Mouse (Mus musculus): ENCODE results near the gene Sntg2.

Sntg2 gene

DNA sequence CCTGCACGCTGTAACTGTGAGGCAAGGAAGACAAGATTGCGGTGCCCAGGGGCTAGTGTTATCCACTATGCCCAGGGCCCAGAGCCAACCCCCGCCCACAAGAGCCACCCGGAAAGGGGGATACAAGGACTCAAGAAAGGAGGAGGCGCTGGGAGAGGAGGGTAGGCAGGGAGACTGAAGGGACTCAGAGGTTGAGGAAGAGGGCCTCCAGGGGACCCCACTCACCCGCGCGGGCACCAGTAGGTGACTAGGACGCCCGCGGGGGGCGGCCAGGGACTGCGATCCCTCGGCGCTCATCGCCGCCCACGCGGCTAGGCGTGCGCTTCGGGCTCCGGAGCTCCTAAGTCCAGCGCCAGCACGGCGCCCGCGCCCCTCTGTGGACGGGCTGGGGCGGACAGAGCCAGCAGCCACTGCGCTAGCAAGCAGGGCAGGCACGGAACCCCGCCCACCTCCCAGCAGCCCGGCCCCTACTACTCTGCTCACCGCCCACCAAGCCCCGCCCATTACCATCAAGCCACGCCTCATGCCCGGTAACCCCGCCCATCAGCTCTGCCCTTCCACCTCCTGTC lies at the start of gene Sntg2:
Gene Sntg2, minus strand, starts transcription at position 443 of the 569 bp plus-strand sequence.
- no peak for DNase-seq (ENCODE audit: low read depth, low spot score)

DNA sequence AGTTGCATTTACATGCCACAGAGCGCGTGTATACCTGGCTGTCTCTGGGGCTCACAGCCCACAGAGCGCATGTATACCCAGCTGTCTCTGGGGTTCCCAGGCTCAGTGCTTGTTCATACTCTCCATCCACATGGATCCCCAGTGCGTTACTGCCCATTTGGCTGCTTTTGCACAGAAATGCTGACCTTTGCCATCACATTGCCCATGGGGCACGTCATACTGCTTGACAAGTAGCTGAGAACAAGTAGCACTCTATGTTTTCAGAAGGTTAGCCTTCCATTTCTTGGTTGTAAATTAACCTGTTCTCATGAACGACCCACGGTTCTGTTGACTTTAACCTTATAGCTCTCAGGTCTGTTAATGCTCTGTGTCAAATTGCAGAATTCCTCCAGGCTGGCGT lies 43.4 kb upstream of the Sntg2 start:
- DNase-seq (ENCODE audit: low read depth, low spot score): no peak

DNA sequence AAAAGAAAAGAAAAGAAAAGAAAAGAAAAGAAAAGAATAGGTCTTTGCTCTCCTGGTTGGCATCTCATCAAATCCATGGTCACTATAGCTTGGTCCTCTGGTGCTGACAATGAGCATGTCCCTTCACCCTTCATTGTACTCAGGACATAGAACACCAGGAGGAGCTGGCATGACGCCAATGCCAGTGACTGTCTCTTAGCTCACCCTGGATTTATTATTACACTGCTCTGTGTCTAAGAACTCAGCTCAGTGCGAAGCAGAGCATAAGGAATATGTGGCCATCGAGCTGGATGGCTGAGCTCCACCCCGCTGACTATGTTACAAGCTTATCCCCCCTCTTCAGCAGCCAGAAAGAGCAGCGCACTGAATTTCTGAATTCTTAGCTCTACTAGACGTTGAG lies 42.8 kb upstream of the Sntg2 start:
- no peak for DNase-seq (ENCODE audit: low read depth, low spot score)

DNA sequence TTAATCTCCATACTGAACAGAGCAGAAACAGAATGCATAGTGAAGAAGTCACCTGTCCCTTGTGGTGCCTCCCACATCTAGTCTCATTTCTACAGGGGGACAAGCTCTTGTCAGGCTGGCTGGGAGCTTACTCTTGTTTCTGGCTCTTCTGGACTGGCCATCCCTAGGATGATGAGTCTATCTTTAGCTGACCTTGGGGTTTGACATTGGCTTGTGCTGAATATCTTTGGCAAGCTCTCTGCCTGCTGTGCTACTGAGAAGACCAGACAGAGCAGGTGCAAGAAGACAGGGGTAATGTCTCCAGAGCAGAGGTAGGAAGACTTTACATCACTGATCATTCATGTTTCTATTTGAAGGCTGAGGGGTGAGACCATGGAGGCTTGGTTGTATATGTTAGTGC lies 29.5 kb upstream of the Sntg2 start:
- no peak for DNase-seq (ENCODE audit: low read depth, low spot score)

DNA sequence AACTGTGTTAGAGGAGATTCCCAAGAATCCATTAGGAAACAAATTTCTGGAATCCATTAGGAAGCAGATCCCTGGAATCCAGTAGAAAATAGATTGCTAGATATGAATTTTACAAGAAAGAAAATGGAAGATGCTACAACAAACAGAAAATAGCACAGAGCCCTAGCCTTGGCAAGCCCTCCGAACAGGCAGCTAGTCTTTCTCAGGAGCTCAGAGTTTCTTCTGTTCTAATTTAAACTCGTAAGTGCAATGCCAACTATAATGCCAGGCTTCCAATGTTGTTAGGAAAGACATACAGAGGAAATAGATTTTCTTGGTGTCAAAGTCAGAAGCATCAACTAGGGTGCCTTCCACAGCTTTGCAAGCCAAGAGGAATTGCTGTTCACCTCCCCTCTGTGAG lies 27.4 kb upstream of the Sntg2 start:
- peak; percentile 16 for DNase-seq (ENCODE audit: low read depth, low spot score)

DNA sequence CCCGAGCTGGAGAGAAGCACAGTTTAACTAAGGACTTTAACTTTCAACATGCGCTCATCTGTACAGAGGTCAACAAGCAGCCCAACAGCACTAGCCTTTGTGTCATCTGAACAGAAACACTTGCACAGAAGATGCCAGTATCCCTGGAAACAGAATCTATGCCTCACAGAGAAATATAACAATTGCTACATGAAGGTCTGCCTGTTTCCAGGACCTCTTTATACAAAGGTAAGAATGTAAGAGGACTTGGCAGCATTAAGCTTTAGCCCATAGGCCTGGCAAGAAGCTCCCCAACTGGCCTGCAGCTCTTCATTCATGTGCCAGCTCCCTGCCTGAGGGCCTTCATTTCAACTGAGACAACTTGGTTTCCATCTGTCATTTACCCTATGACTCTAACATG lies 26.9 kb upstream of the Sntg2 start:
- peak; percentile 8 for DNase-seq (ENCODE audit: low read depth, low spot score)

DNA sequence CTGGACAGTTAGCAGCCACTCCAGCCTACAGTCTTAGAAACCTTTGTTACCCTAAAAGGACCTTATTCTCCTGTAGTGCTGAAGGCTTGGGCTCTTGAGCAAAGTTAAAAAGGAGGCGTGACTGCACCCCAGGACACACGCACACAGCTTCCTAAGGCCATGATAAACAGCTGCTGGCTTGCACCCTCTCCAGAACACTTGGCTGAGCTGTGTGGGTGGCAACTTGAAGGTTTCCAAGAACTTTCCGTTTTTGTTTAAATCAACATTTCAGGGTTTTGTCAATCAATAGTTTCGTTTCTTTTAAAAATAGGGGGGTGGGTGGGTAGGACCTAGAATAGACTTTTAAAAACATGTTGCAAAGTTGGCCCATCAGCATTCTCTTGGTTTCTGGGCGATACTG lies 882 bp downstream of the Sntg2 start:
- DNase-seq (ENCODE audit: low read depth, low spot score): no peak

DNA sequence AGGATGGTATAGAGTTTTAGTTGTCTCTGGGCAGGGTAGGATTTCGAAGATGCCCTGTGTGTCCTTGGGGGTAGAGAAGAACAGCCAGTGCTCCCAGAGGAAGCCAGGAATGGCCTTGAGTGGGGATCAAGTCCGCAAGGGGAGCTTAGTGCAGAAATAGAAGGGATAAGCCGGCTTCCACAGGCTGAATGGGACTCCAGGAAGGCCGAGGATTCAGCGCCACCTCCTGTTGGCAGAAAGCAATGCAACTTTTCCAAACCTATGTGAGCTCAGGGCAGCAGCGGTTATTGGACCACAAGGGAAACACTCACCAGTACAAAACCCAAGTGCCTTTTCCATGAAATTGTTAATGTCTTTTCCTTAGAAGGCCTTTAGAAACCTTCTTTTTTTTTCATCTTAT lies 3.4 kb downstream of the Sntg2 start:
- peak; percentile 65 for DNase-seq (ENCODE audit: low read depth, low spot score)

DNA sequence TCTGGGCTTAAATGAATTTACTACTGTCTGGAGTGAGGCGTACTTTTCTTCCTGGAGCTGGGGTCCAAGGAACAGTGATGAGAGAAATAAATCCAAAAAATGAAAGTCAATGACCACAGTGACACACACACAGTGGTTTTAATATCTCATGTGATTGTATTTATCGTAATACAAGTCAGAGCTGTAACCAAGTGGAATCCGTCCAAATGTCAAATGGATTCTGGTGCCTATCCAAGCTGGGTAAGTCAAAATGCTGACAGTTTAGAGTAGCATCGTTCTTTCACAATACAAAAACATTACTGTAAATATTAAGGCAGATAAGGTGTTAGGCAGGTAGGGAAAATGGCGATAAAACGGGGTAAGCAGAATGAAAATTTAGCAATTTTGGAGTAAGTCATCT lies 4.0 kb downstream of the Sntg2 start:
- no peak for DNase-seq (ENCODE audit: low read depth, low spot score)

DNA sequence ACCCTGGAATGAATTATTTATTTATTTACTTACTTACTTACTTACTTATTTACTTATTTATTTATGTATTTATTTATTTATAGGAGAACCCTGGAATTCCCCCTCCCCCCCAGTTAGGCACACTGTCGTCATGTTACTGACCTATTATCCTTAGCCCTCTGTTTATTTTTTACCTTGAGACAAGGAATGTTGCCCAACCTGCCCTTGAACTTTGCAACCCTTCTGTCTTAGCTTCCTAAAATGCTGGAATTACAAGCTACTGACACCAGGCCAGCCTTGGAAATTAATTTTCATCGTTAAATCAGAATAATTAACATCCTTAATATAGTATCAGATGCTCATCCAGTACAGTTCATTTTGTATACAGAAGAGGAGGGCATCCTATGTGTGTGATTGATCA lies 10.9 kb downstream of the Sntg2 start:
- no peak for DNase-seq (ENCODE audit: low read depth, low spot score)

DNA sequence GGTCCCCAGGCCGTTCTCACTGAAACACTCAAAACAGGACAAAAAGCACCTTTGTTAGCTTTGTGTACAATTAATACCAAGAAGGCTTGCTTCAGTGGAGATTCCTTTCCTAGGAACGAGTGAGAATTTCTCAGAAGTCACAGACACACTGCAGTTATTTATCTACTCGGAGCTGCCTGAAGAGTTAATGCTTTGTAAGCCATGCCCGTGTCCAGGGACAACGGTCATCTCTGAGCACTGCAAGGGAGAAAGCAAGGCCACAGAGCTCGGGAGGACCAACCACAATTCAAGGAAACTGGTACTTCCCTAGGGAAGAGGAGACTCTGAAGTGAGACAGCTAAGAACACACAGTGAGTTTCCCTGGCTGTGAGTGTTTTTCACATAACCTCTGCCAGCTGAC lies 15.5 kb downstream of the Sntg2 start:
- DNase-seq (ENCODE audit: low read depth, low spot score): no peak

DNA sequence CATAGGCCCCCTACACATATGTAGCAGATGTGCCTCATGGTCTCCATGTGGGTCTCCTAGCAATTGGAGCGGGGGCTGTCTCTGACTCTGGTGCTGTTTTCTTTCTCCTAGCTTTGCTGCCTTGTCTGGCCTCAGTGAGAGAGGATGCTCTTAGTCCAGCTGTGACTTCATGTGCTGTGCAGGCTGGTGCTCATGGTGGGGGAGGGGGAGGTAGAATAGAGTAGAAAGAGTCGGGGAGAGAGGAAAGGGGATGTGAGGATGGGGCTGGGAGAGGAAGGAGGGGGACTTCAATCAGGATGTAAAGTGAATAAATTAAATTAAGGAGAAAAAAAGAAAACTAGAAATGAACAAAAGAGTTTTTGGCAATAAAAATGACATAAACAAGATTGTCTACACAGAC lies 20.8 kb downstream of the Sntg2 start:
- DNase-seq (ENCODE audit: low read depth, low spot score): no peak

DNA sequence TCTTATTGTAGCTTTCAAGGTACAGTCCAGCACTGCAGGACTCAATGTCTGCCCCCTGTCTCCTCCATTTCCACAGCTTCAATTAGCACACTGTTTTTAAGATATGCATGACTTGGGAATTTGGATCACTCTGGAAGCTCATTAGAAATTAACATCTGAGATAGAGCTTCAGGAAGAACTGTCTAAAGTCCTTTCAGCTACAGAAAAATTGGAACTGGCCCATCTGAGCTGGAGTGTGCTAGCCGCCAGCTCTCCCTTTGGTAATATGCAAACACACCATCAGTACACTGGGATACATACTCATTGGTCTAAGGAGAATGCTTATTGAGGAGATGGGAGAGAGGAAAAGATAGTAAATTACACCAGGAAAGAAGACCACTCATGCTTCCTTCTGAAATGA lies 25.1 kb downstream of the Sntg2 start:
- DNase-seq (ENCODE audit: low read depth, low spot score): no peak

DNA sequence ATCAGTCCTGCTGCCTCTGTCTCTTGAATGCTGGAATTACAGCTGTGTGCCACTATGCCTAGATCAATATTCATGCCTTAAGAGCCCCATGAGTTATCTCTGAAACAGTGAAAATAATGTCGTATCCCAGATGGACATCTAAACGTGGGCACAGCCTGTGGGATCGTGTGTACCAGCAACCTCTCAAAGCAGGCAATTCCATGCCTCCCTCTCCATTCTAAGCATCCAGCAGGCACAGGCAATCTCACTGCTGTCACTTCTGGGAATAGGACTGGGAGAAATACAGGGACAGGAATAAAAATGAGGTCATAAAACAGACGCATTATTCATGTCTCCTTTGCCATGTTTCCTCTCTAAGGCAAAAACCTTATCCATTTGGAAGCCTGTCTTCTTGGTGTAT lies 25.9 kb downstream of the Sntg2 start:
- no peak for DNase-seq (ENCODE audit: low read depth, low spot score)

DNA sequence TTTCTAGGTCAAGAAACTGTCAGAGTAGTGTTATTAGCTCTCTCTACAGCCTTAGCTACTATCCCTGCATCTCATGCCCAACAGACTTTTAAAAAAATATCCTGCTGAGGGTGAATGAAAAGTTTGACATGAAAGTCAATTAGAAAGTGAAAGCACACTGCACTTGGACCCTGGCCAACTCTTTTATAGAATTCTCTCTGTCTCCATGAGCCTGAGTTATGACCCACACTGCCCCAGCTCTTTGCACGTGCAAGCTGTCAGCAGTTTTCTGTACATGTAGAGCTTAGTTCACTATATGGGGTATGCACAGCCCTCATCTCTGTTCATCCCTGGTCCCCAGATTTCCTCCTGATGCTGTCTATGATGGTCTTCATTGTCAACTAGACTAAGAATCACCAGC lies 28.4 kb downstream of the Sntg2 start:
- DNase-seq (ENCODE audit: low read depth, low spot score): no peak

DNA sequence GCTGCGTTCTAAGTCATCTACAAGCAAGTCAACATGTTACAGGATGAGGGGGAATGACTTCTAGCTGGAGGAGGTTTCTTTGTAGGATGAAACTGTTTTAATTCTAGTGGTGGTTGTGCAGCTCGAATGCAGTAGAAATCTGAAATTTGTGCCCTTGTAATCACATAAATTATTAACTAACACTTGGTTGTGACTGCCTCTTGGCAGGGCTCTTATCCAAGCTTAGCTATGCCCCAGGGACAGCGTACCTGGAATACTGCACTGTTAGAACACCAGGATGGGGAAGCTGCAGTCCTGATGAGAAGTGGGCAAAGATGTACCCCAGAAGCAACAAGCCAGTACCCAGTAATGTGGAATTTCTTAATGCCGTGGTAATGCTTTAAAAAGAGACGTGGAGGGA lies 36.9 kb downstream of the Sntg2 start:
- DNase-seq (ENCODE audit: low read depth, low spot score): no peak

DNA sequence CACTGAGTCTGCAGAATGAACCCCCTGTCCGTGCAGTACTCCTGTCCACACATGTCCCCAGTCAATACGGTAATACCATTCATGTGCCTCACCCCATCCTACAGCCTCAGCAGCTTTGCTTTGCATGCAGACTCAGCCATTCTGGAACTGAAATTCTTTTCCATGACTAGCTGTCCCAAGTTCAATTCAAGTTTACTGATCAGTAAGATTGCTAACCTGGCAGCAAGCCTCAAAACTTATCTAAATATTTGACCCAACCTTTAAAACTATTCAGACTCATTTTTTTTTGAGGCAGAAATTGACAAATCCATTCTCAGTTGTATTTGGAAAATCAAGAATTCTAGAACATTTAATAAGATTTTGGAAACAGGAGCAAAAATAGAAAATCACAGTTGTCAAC lies 38.7 kb downstream of the Sntg2 start:
- no peak for DNase-seq (ENCODE audit: low read depth, low spot score)

DNA sequence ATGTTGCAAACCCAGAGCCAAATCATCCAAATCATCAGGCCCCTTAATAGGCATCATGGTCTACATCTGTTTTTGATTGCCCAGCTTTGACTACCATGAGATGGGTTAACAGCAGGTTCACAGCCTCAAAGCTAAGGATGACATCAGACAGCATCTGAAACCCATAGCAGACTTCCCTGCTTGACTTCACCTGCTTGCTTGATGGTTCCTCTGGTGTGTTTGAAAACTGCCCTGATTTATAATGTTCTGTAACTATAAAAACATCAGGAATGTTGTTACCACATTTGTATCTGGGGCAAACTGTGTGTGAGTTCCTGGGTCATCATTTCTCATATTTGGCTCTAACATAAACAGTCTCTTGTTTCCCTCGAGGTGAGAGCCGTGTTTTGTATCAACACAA lies 55.2 kb downstream of the Sntg2 start:
- DNase-seq (ENCODE audit: low read depth, low spot score): no peak

DNA sequence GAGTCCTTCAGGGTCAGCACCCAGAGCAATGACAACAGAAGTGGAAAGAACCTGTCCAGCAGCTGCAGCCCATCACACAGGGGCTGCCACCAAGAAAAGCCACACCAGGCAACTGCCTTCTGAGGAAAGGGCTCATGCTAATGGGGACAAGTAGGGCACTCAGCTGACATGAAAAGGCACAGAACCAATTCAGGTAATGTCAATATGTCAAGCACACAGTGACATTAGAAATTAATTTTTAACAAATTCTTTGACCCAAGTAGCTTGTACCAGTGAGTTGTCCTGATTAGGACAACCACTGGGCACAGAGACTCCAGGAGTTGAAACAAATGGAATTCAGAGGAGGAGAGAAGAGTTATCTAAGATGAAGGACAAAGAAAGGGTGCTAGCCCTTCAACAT lies 60.2 kb downstream of the Sntg2 start:
- no peak for DNase-seq (ENCODE audit: low read depth, low spot score)

DNA sequence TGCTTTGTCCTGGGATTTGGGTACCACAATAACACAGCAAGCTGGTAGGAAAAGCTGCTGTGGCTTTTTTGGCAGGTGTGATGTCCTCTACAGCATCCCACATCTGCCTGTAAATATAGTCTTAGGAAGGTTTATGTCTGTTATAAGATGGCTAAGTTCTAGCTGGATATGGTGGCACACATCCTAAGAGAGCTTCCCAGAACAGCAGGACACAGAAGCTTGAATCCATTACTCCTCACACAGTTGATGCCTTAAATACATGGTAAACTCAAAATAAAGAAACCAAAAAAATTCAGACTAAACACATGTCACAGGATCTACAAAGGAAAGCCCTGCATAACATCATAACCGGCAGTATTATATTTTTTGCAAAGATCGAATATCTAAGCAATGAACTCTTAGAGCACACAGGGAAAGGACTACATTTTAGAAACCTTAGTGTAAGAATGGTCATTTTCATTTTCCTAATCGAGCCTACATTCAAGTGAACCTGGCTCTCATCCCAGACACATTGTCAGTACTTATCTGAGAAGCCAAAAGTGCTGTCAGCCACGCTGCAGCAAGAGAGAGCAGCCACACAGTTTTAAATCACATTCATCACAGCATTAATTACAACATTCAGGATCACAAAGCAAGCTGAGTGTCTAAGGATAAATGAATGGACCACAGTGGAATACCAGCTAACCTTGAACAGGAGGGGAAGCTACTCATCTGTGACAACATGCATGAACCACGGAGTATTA lies 64.8 kb downstream of the Sntg2 start:
- DNase-seq (ENCODE audit: low read depth, low spot score): peak; percentile 39

DNA sequence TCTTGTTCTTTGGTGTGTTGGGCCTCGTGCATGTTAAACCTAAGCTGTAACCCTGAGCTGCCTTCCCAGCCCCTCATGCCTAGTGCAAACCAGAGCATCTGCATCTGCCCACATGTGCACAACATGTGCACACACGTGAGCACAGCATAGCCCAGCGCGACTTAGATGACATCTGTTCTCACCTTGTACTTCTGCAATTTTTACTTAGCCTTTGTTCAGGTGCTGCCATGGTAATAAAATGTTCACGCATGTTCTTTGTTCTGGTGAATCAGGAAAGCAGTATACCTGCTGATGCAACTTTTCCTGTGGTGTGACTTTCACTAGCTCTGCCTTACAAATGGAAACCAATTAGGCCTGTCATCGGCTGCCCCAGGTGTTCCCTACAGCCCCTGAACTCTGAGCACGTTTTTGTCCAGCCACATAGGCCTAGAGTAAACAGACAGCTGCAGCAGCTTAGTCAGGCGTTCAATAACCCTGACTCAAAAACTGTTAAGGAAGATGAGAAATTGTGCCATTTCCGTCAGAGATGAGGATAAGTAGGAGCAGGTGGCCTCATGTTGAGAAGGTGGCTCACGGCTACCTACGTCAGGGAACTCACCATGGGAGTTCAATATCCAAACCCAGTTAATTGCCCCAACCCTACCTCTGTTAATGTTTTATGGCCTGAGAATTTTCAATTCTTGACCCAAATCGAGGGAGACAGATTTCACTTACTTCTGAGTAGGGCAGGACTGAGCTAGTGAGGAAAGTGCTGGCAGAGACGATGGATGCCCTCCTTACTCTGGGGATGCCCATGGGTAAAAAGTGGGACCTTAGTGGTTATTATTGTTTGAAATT lies 80.2 kb downstream of the Sntg2 start:
- DNase-seq (ENCODE audit: low read depth, low spot score): no peak

DNA sequence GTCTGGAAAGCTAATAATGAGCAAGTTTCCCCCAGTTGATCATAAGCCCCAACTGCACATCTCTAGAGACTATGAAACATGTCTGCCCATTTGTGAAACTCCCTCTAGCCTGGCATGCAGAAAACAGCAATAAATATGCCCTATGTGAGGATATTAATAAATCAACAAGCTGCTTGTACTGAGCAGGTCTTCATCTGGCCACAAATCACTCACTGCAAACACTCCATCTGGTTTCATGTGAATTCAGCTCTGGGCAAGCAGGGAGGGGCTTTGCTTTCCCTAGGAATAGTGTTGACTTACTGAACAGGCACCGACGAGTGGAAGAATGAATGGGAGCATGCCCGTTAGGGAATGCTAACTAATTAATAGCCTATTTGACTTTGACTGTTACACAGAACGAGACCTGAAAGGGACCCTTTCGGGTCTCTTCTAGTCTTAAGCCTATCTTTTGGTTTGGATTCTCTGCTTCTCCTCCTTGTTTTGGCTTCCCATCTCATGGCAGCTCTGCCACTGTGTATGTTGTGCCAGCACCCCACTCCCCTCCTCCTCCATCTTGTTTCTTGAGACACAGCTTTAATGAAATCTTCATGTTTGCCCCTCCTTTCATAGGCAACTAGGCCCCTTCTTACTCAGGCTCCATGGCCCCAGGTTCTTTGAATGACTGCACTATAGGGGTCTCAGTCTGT lies 86.1 kb downstream of the Sntg2 start:
- no peak for DNase-seq (ENCODE audit: low read depth, low spot score)
